Mouse (Mus musculus) urinary bladder, postnatal 36 days (tissue): ENCODE results near the gene Pogk.

ENCODE experiments used
- DNase-seq, 2 experiments: peaks; one replicate each; pipeline ENCODE4 v3.0.0; 2022; ENCODE audit warnings: low spot score in 2 of 2, mixed read lengths in 1 of 2

Gene Pogk

GRCm38 (mm10) chr1:166379013-166379629, 30.5 kb downstream of the Pogk start, which contains the start of gene Tada1:
Tada1 (plus strand) TSS chr1:166379097.
- DNase-seq: peak; percentile 89 to 92

DNA sequence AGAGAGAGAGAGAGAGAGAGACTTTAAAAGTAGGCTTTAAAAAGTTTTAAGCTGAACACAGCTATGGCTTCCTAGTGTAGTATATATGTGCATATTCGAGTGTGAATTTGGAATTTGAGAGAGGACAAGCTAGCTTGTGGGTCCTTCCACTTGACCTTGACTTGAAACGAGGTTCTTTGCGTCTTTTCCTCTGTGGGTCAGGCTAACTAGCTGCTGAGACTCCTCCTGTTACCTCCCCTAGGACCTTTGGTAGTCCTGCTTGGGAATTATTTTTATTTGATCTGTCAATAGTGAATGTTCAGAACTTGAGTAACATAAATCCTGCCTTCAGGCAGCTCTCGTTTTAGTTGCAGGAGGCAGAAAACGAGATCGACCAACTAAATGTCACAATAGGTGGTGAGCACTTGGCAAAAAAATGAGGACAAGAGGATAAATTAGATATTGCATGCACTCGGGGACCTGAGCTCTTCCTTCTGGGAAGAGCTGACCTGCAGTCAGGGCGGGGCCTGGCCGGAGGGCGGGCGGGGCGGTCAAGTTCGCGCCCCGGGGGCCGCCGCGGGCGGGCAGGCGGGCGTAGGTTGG, 31.1 kb downstream of the Pogk start:
- DNase-seq: no peak

- no peak for DNase-seq
These were observed 32.5 kb downstream of the Pogk start for GRCm38 (mm10) chr1:166377171-166377570.

DNA sequence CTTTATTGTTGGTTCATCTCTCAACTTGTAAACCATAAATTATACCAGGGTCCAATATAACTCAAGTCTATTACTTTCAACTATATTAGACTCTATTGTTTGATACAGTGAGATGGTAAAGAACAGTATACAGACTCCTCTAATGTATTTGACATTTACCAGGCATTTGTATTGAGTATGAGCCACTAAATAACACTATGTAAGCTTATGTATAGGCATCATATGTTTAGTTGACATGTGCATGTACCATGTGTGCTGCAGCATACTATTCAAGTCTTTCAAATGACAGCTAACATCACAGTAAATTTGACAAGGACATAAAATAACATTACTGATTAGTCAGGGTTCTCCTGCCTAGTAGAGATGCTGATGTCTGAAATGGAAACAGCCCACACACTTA, 46.5 kb downstream of the Pogk start:
- no peak for DNase-seq

DNA sequence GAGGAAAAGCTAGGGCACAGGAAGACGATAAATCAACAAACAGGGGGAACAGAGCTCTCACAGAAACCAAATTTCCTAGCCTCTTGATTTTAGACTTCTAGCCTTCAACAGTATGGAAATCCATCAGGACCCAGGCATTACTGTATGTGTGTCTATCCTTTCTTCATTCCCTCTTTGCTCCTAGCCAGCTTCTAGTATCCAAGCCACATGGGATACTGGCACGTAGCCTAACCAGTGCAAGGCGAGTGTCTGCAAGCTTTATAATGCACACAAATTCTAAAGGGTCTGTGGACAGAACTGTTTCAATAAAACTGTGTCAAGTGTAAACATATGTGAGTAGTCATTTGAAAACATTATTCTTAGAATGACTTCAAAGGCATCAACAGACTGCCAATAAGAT, 47.0 kb downstream of the Pogk start:
- DNase-seq: no peak

DNA sequence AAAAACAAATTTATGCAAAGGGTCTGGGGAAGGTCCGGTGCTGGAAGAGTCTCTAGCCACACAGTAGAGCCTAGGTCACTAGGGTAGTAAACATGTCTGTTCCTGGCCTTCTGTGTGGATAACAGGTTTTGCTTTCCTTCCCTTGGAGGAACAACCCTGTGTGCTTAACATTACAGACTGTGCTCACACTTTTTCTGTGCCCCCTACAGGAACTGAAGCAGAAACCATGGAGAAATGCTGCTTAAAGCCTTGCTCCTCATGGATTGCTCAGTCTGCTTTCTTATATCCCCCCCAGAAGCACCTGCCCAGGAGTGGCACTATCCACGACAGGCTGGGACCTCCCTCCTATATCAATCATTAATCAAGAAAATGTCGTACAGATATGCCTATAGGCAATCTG, 47.8 kb downstream of the Pogk start:
- no peak for DNase-seq

GRCm38 (mm10) chr1:166360896-166361295, 48.8 kb downstream of the Pogk start:
- no peak for DNase-seq

DNA sequence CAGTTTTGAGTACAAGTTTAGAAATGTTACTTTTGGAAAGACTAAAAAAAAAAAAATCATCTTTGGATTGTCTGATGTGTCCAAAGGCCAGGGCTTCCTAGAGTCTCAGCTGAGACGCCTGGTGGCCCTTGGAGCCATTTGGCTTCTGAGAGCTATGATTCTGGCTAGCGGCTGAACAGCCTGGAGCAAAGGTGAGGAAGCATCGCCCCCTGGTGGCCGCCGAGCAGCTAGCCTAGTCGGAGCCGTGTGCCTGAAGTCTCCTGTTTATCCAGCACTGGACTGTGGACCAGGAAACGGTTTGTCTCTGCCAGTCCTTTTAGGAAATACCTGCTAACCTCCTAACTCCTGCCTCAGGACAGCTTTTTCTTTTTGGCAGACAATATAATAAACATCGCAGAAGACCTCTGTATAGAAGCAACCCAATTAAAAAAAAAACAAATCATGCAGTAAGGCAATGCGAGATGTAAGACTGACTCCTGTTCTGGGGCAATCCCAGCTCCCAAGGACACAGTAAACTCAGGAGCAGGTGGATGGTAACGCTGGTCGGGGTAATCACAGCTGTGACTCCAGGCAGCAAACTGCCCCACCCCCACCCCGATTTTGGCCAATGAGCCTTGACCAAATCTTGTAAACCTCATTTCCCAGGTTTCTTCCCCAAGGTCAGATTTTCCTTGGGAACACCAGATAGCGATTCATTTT, 49.4 kb downstream of the Pogk start:
- DNase-seq: peak; percentile 75 to 87

DNA sequence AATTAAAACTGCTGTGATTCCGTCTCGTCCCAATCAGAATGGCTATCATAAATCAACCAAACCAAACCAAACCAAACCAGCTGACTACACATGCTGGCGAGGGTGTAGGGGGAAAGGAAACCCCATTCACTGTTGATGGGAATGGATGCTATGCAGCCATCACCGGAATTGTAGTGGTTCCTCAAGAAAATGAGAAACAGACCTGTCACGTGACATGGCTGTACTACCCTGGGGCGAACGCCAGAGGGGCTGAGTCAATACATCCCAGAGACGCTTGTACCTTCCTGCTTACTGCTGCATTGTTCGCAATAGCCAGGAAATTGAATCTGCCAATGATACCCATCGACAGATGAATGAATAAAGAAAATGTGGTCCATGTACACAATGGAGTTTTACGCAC, 59.9 kb downstream of the Pogk start:
- no peak for DNase-seq

GRCm38 (mm10) chr1:166349341-166349740, 60.3 kb downstream of the Pogk start:
- DNase-seq: no peak

DNA sequence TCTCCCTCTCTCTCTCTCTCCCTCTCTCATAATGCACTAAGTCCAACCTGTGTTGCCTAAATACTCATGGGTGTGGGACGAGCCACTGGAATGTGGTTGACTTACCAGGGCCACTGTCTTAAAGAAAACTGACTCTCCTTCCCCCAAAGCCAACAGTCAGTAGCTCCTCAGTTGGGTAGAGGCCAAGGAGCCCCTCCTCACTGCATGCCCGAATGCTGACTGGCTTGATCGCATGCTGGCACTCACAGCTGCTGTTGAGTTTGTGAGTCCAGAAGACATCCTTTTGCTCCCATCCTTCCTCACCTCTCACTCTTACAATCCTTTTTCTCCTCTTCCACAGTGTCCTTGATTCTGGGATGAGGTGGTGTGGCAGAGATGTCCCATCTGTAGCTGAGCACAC, 62.8 kb downstream of the Pogk start:
- DNase-seq: no peak

DNA sequence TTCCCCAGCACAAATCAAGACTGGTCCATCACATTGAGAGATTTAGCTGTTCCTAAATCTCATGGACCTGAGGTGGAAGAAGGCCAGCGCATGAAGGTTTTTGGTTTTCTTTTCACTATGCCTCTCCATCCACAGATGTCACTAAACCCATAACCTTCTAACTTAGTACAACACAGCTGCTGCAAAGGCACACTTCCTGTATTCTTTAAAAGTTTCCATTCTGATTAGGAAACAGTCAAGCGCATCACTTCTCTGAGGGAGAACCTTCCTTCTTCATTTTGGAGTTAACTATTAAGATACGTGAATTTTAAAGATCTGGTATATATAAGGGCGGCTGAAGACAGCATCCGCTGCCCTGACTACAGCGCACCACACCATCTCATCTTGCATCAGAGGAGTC, 64.1 kb downstream of the Pogk start:
- DNase-seq: no peak

DNA sequence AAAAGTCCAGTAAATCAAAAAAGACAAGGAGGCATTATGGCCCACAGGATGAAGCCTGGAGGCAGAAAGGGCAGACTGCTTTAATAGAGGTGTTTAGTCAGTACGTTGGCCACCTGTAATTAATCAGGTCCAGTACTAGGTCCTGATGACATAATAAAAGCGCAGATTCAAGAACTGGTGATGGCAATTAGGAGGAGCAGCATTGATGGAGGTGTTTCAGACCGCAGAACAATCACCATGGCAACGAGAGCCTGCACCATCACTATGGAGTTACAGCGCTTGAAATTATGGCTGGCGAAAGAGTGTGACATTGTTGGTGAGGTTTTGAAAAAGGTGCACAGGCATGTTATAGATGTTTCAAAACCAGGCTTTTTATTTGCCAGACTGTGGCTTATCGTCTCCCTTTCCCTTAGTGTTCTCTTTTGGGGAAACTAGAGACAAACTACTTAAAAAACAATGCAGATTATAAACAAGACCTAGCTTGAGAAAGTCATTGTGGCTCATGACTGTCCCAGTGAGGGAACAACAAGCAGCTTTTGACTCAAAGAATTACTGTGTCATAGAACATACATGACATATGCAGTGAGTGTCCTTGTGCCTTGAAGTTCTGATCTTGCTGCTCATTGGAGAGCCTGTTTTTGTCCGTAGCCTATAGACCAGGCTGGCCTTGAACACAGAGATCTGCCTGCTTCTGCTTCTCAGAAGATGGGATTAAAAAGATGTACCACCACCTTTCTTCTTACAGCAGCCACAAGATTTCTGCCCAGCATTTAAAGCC, 65.2 kb downstream of the Pogk start:
- no peak for DNase-seq

DNA sequence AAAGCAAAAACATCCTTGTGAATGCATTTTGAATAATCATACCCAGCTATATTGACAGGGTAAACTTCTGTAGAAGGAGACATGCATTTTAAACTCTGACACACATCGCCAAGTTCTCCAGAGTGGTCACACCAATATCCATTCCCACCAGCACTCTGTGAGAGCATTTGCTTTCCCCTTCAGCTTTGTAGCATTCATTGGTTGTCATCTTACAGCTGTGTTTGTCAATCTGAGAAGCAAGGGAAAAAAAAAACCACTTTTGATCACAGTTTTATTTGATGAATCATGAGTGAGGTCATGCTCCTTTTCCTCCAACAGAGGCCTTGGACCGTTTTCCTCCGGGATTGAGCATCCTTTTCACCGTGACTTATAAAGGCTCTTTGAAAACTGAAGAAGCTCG, 66.1 kb downstream of the Pogk start:
- DNase-seq: no peak

- DNase-seq: no peak
These were observed 67.1 kb downstream of the Pogk start for GRCm38 (mm10) chr1:166342539-166342938.

GRCm38 (mm10) chr1:166342060-166342459, 67.6 kb downstream of the Pogk start:
- no peak for DNase-seq

GRCm38 (mm10) chr1:166339110-166339509, 70.6 kb downstream of the Pogk start:
- DNase-seq: peak in 1 of 2 experiments; percentile 60
